Mouse (Mus musculus) ES-Bruce4 (cell line): ENCODE results near the gene Gbgt1. TPM values are rescaled to one million over a fixed set of nuclear protein-coding genes. Genes with fewer than 3 reads are reported as not detected.

ENCODE experiments used
- H3K27ac ChIP-seq: 2 replicates; pipeline ENCODE4 v1.5.1; 2012; ENCODE audit warnings: low read length, inconsistent platforms; ENCODE audit not compliant: insufficient read depth
- H3K27me3 ChIP-seq: 2 replicates; pipeline ENCODE4 v1.6.1; 2012; ENCODE audit warnings: mild to moderate bottlenecking, low read length, inconsistent platforms; ENCODE audit not compliant: control insufficient read depth, poor library complexity, insufficient read depth, severe bottlenecking
- H3K36me3 ChIP-seq: 2 replicates; pipeline ENCODE4 v1.6.1; 2012; ENCODE audit warnings: inconsistent platforms, mild to moderate bottlenecking, low read length, moderate library complexity; ENCODE audit not compliant: control insufficient read depth, poor library complexity, insufficient read depth, severe bottlenecking
- H3K4me1 ChIP-seq: one replicate; pipeline ENCODE4 v1.8.1; 2011; ENCODE audit warnings: low read length; ENCODE audit not compliant: control insufficient read depth, insufficient read depth
- H3K4me3 ChIP-seq: 2 replicates; pipeline ENCODE4 v1.5.1; 2011; ENCODE audit warnings: low read depth, mild to moderate bottlenecking, low read length
- H3K9ac ChIP-seq: 2 replicates; pipeline ENCODE4 v1.6.1; 2012; ENCODE audit warnings: low read depth, mild to moderate bottlenecking, inconsistent platforms; ENCODE audit not compliant: poor library complexity, severe bottlenecking
- H3K9me3 ChIP-seq: replicated peaks from 2 replicates; pipeline ENCODE4 v1.6.1; 2012; ENCODE audit warnings: mild to moderate bottlenecking, low read length, inconsistent platforms; ENCODE audit not compliant: control insufficient read depth, poor library complexity, insufficient read depth, severe bottlenecking
- CTCF ChIP-seq: IDR thresholded peaks from one replicate; pipeline ENCODE4 v1.8.1; 2011; ENCODE audit warnings: low read depth, low read length
- EP300 ChIP-seq: IDR thresholded peaks from 2 replicates; pipeline ENCODE4 v1.6.1; 2011; ENCODE audit warnings: low read depth, low read length; ENCODE audit not compliant: insufficient read depth
- POLR2A ChIP-seq: IDR thresholded peaks from one replicate; pipeline ENCODE4 v1.8.1; 2011; ENCODE audit warnings: low read length; ENCODE audit not compliant: insufficient read depth
- polyA plus RNA-seq: library from polyadenylated mRNA; stranded (reverse); fragments of >200 nt; gene quantifications from 2 replicates; pipeline ENCODE4 v1.2.4, GENCODE M21; 2011; ENCODE audit warnings: low read depth; ENCODE audit not compliant: missing spikeins, insufficient read depth, insufficient read length

Gene Gbgt1
- polyA plus RNA-seq, 1 experiment: 2.8 TPM

DNA sequence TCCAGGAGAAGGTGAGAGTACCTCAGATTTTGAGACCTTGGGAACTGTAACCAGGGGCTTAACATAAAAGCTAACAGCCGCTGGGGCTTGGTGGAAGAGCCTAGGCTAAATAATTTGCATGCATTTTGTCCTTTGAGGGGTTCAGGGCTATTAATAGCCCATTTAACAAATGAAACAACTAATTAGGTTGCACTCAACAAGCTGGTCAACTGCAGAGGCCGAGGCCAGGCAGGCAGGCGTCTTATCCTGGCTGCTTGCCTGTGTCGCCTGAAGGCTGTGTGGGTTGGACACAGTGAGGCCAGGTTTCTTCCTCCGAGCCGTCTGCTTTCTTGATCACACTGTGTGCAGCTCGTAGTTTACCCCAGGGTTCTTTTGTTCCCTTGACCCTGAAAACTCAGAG lies 39.0 kb downstream of the Gbgt1 start:
- Histone ChIP-seq H3K4me1 (peaks cover 3% of the 10 kb centered on the region), H3K27ac (no peak overlapping the region), H3K36me3 (no peaks in the 10 kb centered on the region), H3K4me3 (no peak overlapping the region), H3K9me3 (no peaks in the 10 kb centered on the region), H3K27me3 (no peaks in the 10 kb centered on the region), H3K9ac (no peak overlapping the region)
- TF ChIP-seq CTCF: no peak
- TF ChIP-seq EP300: no peak
- no peak for TF ChIP-seq POLR2A

DNA sequence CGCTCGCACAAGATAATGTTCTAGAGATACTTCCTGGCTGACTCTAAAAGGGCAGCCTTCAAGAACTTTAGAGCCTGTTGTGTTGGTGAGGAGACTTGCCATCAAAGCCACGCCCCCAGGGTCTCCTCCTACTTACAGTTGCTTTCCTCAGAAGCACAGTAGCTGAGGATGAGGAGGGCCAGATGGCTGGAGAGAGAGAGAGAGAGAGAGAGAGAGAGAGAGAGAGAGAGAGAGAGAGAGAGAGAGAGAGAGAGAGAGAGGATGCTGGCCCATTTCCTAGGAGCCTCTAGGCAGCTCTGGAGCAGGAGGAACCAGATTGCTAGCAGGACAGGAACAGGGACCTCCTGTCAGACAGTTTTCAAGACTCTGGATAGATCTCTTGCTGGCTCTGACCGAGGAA lies 39.5 kb downstream of the Gbgt1 start:
- H3K9me3 ChIP-seq: no peaks in the 10 kb centered on the region
- no peaks in the 10 kb centered on the region for H3K27me3 ChIP-seq
- H3K27ac ChIP-seq: no peak overlapping the region
- no peaks in the 10 kb centered on the region for H3K36me3 ChIP-seq
- no peak overlapping the region for H3K4me3 ChIP-seq
- peaks cover 3% of the 10 kb centered on the region for H3K4me1 ChIP-seq
- H3K9ac ChIP-seq: no peak overlapping the region
- TF ChIP-seq CTCF (no peak), POLR2A (no peak), EP300 (no peak)

DNA sequence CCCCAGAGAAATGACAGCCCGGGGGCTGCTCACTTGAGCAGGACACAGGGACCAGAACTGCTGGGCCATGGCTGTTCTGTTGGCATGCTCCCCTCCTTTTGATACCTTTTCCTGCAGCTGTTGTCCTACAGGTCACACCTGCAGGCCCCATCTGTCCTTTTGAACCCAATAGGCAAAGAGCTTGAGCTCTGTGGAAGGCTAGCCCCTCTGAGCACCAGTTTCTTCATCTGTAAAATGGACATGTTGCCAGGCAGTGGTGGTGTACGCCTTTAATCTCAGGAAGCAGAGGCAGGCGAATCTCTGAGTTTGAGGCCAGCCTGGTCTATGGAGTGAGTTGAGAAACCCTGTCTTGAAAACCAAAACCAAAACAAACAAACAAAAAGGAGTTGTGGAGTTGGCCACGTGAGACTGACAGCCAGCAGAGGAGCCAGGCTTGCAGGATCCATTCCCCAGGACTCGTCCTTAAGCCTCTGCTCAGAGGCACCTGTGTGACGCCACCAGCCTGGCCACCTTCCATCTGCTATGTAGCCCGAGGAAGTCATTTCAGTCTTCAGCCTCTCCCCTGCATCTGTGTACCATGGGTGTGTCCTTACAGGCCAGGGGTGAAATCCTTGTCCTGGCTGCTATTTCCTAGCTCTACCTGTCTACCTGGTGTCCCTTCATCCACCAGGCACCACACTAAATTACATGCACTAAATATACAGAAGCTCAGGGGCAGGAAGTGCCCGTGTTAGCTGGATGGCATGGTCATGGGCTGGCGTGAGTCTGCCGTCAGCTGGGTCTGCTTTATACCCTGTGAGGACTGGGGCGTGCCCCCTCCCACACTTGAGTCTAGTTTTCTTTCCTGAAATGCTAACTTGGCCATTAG lies 40.3 kb downstream of the Gbgt1 start:
- H3K27ac ChIP-seq: no peak overlapping the region
- H3K4me3 ChIP-seq: no peak overlapping the region
- H3K36me3 ChIP-seq: no peaks in the 10 kb centered on the region
- H3K4me1 ChIP-seq: peaks cover 3% of the 10 kb centered on the region
- TF ChIP-seq EP300 (no peak), POLR2A (no peak), CTCF (no peak)
- no peak overlapping the region for H3K9ac ChIP-seq
- H3K9me3 ChIP-seq: no peaks in the 10 kb centered on the region
- H3K27me3 ChIP-seq: no peaks in the 10 kb centered on the region

DNA sequence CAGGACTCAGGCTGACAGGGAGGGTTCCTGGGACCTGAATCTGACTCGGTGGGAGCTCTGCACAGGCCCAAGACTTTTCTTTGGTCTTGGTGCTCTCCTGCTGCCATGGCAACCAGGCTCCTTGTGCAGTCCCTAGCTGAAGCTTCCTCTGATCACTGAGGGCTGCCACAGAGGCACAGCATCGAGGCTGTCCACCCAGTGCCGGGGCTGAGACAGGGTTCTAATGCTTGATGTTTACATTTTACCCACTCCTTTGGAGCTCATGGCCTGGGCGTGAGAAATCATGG lies 40.9 kb downstream of the Gbgt1 start:
- no peak overlapping the region for H3K27ac ChIP-seq
- H3K4me1 ChIP-seq: peaks cover 3% of the 10 kb centered on the region
- TF ChIP-seq CTCF (no peak), POLR2A (no peak), EP300 (no peak)
- no peaks in the 10 kb centered on the region for H3K27me3 ChIP-seq
- H3K36me3 ChIP-seq: no peaks in the 10 kb centered on the region
- H3K4me3 ChIP-seq: no peak overlapping the region
- H3K9ac ChIP-seq: no peak overlapping the region
- no peaks in the 10 kb centered on the region for H3K9me3 ChIP-seq

DNA sequence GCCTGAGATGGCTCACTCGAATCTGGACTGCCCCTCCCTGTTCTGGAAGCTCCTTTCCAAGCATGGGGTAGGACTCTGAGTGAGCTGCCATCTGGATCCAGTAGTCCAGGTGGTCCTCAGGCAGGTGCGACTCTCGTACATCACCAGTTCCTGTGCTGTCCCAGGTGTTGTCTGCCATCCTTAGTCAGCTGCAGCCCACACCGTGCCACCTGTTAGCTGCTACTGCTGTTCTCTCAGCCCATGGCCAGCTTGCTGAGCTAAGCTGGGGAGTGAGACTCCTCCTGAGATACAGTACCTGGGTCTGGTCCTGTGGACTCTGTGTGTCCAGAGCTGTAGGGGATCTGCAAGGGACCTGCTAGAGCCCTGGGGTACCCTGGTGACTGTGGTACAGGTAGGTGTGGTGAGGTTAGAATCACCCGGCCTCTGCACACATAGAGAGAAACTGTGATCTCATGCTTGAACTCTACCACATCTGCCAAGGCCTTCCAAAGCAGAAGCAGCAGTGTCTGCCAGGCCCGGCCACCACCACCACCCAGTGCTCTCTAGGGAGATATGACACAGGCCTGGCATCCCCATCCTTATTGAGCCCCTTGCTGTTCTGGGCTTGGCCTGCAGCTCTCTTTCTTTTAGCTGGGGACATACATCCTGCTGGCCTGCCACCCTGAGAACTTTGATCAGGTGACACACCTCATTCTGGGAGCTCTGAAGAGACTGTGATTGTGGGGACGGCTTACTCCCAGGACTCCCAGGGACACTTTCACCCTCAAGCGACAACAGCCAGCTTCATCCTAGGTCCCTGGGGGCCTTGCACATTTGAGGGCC lies 41.5 kb downstream of the Gbgt1 start:
- Histone ChIP-seq H3K9ac (no peak overlapping the region), H3K4me1 (peaks cover 3% of the 10 kb centered on the region), H3K4me3 (no peak overlapping the region), H3K27me3 (no peaks in the 10 kb centered on the region), H3K9me3 (no peaks in the 10 kb centered on the region), H3K27ac (no peak overlapping the region), H3K36me3 (no peaks in the 10 kb centered on the region)
- TF ChIP-seq EP300 (no peak), CTCF (no peak), POLR2A (no peak)

DNA sequence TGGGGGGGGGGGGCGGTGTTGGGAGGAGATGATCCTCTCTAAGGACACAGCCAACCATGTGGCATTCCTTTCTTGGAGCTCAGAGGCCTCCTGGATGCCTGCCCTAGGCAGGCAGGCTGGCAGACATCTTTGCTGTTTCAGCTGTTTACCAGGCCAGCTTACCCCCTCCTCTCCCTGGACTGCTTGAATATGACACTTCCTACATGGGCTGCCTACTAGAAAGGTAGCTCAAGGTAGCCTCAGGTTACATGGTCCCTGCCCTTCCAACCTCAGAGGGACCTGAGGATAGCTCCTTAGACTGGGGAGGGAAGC lies 42.1 kb downstream of the Gbgt1 start:
- no peak overlapping the region for H3K27ac ChIP-seq
- no peaks in the 10 kb centered on the region for H3K36me3 ChIP-seq
- no peak overlapping the region for H3K9ac ChIP-seq
- H3K4me1 ChIP-seq: peaks cover 3% of the 10 kb centered on the region
- no peaks in the 10 kb centered on the region for H3K27me3 ChIP-seq
- H3K4me3 ChIP-seq: no peak overlapping the region
- H3K9me3 ChIP-seq: no peaks in the 10 kb centered on the region
- TF ChIP-seq CTCF (no peak), POLR2A (no peak), EP300 (no peak)
